Mouse (Mus musculus): Measurements from ENCODE around the gene Osbpl7. TPM values are rescaled to one million over a fixed set of nuclear protein-coding genes. Genes with fewer than 3 reads are reported as not detected.
A peak's percentile ranks its signal among the peaks of the same experiment; 100 is the strongest.

Osbpl7 gene
- total RNA-seq, 2 experiments from 2014 or later, result 2.5 to 3.2 TPM

- no peak for DNase-seq
Measured at GRCm38 (mm10) chr11:97040301-97041021, 10.0 kb upstream of the Osbpl7 start.

- DNase-seq, result peak; percentile 84
Measured at GRCm38 (mm10) chr11:97041022-97041899, 9.2 kb upstream of the Osbpl7 start, which contains the start of the genes Lrrc46 and Mrpl10. Lrrc46 (minus strand) TSS chr11:97041407. Mrpl10 (plus strand) TSS chr11:97041560.

- no peak for DNase-seq
Measured at GRCm38 (mm10) chr11:97044902-97045301, 5.5 kb upstream of the Osbpl7 start.

GRCm38 (mm10) chr11:97045861-97046260 lies 4.6 kb upstream of the Osbpl7 start:
- DNase-seq, result no peak

DNA sequence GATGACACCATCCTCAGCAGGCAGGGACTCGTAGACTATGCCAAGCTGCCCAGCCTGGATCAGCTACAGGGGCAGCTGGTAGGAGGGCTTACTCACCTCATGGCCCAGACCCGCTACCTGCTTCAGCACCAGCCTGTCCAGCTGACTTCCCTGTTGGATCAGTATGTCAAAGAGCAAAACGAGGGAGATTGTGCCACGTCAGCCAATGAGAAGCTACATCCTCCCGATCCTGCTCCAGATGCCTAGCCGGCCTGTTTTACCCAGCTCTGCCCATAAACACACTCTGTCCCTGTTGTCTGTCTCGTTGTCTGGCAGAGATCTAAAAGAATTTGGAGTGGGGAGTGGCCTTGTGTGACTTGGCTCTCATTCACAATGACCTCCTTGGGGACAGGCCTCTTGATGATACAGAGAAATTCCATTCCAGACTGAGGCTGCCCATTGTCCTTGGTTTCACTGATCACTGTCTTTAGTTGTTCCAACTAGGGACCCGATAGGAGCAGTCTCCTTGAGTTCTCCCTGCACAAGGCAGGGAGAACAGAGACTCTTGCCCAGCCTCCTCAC lies 2.3 kb upstream of the Osbpl7 start:
- DNase-seq, result no peak

- no peak for DNase-seq
Measured at GRCm38 (mm10) chr11:97049492-97050085, 839 bp upstream of the Osbpl7 start.

- DNase-seq, result no peak
Measured at GRCm38 (mm10) chr11:97050944-97051586, 637 bp downstream of the Osbpl7 start.

DNA sequence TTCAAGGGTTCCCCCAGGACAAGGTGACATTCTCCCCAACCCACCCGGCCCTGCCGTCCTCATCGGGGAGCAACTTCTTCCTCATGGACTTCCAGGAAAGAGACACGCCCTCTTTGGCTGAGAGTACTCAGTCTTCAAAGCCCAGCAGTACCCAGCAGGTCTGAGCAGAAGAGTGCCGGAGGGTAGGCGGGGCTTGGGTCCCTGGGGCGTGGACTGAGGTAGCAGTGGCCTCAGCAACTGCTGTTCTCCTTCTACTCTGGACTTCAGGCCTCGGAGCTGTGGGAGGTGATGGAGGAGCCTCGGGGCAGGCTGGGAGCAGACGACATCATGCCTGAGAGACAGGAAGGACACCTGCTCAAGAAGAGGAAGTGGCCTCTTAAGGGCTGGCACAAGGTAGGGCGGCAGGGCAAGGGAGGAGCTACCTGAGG lies 1.8 kb downstream of the Osbpl7 start:
- no peak for DNase-seq

- no peak for DNase-seq
Measured at GRCm38 (mm10) chr11:97063274-97063920, 13.0 kb downstream of the Osbpl7 start.

DNA sequence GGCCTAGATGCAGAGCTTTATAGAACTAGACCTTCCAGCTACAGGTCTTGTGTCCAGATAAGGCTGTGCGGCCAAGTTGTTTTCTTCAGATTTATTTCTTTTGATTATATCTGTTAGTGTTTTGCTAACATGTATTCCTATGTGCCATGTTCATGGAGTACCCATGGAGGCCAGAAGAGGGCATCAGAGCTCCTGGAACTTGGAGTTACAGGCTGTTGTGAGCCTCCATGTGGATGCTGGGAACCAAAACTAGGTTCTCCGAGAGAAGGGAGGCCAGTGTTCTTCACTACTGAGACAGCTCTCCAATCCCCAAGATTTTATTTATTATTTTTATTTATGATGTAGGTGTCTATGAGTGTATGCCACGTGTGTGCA lies 13.5 kb downstream of the Osbpl7 start:
- DNase-seq, result no peak

DNA sequence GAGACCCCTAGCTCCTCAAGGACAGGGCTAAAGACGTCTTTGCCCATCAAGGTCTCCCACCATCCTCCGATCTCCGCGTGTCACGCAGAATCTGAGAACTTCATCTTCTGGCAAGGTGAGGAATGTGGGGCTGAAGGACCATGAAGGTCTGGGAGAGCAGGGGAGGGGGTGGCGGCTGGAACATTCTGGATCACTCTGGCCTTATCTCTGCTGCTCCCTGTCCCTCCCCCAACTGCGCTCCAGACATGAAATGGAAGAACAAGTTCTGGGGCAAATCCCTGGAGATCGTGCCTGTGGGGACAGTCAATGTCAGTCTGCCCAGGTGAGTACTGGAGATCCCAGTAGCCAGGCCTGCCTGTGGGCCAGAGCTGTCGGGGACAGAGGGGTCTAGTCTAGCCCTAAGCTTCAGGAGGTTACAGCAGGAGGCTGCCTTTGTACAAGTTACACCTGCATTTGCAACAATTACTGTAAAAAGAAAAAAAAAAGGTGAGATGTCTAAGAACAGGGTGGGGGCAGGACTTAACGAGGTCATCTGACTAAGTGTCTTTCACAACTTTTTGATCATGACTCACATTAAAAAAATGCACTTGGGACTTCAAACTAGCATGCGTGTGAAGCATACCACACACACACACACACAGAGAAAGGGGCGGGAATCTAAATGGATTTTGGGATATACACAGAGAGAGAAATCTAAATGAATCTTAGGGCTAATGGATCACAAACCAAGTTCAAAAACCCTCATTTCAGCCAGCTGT lies 15.3 kb downstream of the Osbpl7 start:
- DNase-seq, result no peak

DNA sequence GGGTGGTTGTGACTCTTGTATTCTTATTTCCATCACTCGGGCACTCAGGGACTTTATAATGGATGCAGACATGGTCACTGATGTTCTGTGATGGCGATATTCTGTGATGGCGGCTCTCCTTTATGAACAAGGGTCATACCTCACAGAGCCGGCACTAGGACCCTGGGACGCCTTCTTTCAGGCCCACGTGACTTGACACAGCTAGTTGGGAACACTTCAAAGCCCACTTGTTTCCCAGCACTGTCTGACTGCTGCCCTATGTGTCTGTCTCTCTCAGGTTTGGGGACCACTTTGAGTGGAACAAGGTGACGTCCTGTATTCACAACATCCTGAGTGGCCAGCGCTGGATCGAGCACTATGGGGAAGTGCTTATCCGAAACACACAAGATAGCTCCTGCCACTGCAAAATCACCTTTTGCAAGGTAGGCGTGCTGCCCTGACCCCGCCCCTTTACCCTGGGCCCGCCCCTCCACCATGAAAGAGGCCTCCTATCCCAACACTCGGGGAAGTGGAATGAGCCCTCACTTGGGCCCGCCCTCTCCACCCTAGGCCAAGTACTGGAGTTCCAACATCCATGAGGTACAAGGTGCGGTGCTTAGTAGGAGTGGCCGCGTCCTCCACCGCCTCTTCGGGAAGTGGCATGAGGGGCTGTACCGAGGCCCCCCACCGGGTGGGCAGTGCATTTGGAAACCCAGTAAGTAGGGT lies 16.4 kb downstream of the Osbpl7 start:
- no peak for DNase-seq

- no peak for DNase-seq
Measured at GRCm38 (mm10) chr11:97069333-97069732, 18.9 kb downstream of the Osbpl7 start.

DNA sequence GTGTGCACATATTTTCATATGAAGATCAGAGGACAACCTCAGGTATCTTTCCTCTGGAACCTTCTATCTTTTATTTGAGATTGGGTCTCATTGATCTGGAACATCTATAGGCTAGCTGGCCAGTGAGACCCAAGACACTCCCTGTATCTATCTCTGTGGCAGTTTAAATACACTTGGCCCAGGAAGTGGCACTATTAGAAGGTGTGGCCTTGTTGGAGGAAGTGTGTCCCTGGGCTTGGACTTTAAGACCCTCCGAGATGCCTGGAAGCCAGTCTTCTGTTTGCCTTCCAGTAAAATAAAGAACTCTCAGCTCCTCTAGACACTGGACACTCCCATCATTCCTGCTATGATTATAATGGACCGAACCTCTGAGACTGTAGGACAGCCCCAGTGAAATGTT lies 19.3 kb downstream of the Osbpl7 start:
- no peak for DNase-seq

DNA sequence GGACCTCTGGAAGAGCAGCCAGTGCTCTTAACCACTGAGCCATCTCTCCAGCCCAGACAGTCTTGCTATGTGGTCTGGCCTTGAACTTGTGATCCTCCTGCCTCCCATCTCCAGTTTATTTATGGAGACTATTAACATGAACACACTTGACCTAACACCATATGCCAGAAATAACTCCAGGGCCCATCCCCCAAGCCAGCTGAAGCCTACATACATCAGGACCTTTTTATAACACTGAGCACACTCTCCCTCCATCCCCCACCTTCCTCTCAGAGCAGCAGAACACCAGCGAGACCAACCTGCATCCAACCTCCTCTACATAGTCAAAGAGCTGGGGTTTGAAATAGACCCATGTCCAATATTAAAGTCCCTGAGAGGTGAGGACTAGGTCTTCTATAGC lies 20.7 kb downstream of the Osbpl7 start:
- no peak for DNase-seq

- no peak for DNase-seq
Measured at GRCm38 (mm10) chr11:97072533-97072932, 22.1 kb downstream of the Osbpl7 start.

DNA sequence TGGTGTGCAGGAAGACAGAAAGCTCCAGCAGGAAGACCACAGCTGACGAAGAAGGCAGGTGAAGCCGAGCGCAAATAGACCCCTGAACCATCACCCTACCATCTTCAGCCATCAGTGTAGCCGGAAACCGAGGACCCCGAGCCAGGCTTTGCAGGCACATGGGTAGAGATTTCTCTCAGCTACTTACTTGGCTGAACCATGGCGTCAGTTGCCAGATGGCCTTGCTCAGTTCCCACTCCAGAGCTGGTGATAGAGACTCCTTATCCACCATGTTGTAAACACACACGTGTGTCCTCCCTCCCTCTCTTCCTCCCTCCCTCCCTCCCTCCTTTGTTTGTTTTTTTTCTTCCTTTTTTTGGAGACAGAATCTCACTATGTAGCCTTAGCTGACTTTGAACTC lies 23.8 kb downstream of the Osbpl7 start:
- no peak for DNase-seq

DNA sequence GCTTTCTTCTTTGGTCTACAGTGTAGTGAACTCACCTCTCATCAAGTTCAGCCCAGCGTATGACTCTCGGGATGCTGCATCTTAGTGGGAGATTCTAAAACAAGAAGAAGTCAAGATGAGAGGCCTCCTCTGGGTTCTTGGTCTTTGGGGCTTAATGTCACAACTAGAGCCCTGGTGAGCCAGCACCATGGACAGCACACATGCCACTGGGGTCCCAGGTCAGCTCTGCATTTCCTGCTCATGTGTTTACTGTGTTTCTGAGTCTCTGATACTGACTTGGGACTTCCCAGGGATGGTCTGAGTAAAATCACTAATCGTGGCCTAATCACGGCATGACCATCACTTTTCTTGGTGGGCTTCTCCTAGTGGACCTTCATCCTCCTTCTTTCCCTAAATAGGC lies 28.3 kb downstream of the Osbpl7 start:
- DNase-seq, result no peak

DNA sequence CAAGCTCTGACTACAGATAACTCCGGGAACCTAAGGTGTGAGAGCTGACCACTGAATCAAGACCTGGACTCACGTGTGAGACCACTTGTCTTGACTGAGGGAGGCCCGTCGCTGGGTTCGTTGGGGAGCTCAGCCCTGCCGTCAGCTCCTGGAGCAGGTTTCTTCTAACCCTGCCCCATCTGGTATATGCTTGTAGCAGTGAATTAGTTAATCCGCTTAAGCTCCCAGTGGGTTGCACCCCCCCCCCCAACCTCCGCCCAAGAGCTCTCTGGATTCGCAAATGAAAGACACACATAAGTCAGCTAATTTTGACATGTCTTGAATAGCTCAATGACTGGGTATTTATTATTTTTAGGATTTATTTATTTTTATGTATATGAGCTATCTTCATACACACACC lies 29.9 kb downstream of the Osbpl7 start:
- DNase-seq, result no peak

- DNase-seq, result no peak
Measured at GRCm38 (mm10) chr11:97082977-97083376, 32.5 kb downstream of the Osbpl7 start.
